Mouse (Mus musculus): ENCODE results near the gene Xylb.

DNA sequence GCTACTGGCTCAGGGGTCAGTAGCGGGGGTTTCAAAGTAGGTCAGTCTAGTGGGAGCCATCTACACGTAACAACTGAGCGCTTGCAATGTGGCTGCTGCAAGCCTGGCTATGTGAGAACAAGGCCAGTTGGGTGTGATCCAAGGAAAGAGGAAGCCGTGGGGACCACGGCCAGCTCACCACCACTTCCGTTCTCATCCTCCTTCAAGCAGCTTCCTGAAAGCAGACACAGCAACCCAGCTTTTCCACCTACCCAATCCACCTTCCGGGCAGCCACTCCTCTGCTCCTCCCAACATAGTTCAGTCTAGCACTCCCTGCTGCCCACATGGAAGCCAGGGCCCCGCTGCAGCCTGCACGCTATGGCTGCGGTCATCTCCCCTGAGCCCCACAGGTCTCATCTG, 22.9 kb upstream of the Xylb start:
- no peak for TF ChIP-seq CTCF (IDR thresholded peaks at IDR 0.05; ENCODE audit: low read depth, low read length)
- no peak for TF ChIP-seq POLR2A (IDR thresholded peaks at IDR 0.05; ENCODE audit: borderline replicate concordance, low read depth, low read length)

Measured in bone marrow macrophage, adult 2 months (primary cell).